Mouse (Mus musculus) erythroblast, embryonic 14.5 days (primary cell): ENCODE results near the gene Rps5. TPM values are rescaled to one million over a fixed set of nuclear protein-coding genes. Genes with fewer than 3 reads are reported as not detected.
"Not testable (repeated sequence)": the region's sequence is repeated elsewhere in the genome, so short reads cannot be mapped to it uniquely, and the experiment has no call there.

ENCODE experiments used
- H3K27me3 ChIP-seq: 2 replicates; pipeline ENCODE4 v1.6.1; 2012; ENCODE audit warnings: inconsistent platforms; ENCODE audit not compliant: control insufficient read depth
- H3K36me3 ChIP-seq: 2 replicates; pipeline ENCODE4 v1.6.1; 2012; ENCODE audit warnings: mild to moderate bottlenecking, inconsistent platforms; ENCODE audit not compliant: control insufficient read depth
- H3K4me1 ChIP-seq: 2 replicates; pipeline ENCODE4 v1.6.1; 2012; ENCODE audit warnings: inconsistent platforms; ENCODE audit not compliant: control insufficient read depth
- H3K4me3 ChIP-seq: replicated peaks from 2 replicates; pipeline ENCODE3; 2012; ENCODE audit warnings: moderate library complexity, mild to moderate bottlenecking, inconsistent platforms
- H3K9me3 ChIP-seq: 2 replicates; pipeline ENCODE4 v1.6.1; 2012; ENCODE audit warnings: low read length, inconsistent platforms, mixed read lengths; ENCODE audit not compliant: control insufficient read depth
- GATA1 ChIP-seq: IDR thresholded peaks from 2 replicates; pipeline ENCODE4 v1.6.1; 2012; ENCODE audit warnings: low read length, inconsistent platforms, mixed read lengths
- TAL1 ChIP-seq: IDR thresholded peaks from 3 replicates; pipeline ENCODE4 v1.6.1; 2012; ENCODE audit warnings: low read length, inconsistent platforms, mixed read lengths
- polyA plus RNA-seq: library from polyadenylated mRNA; stranded (reverse); fragments of >175 nt; gene quantifications from 2 replicates; pipeline ENCODE4 v1.2.3, GENCODE M21; 2012

Rps5 gene
- polyA plus RNA-seq, 1 experiment = 328 TPM

GRCm38 (mm10) chr7:12897655-12898410 lies 24.3 kb upstream of the Rps5 start, which contains the start of gene Zscan22:
Gene Zscan22, plus strand, starts transcription at chr7:12897815.
- Histone ChIP-seq H3K4me3 (peak within 1 kb of the TSS; percentile 71), H3K27me3 (no peaks in the 10 kb centered on the region), H3K4me1 (peaks cover 20% of the 10 kb centered on the region), H3K9me3 (no peaks in the 10 kb centered on the region), H3K36me3 (peaks cover 10% of the 10 kb centered on the region)
- no peak for TF ChIP-seq TAL1
- no peak for TF ChIP-seq GATA1

DNA sequence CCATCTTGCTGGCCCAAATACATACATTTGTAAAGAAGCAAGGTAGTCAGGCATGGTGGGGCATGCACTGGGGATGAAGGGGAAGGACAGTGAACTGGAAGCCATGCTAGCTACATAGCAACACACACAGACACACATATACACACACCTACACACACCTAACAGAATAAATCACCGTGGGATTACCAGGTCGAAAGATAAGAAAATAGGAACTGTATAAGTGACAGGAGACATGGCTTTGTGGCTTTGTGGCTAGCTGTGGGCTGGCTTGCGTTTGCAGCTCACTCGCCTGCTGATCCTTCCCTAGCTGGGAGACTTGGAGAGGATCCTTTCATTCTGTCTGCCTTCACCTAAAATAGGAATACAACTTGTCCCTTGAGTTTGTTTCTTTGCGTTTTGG lies 20.6 kb upstream of the Rps5 start:
- Histone ChIP-seq H3K27me3 (no peaks in the 10 kb centered on the region), H3K4me3 (no peak overlapping the region), H3K4me1 (peaks cover 37% of the 10 kb centered on the region), H3K36me3 (peaks cover 43% of the 10 kb centered on the region), H3K9me3 (no peaks in the 10 kb centered on the region)
- TF ChIP-seq TAL1 (no peak), GATA1 (no peak)

- no peaks in the 10 kb centered on the region for H3K9me3 ChIP-seq
- peaks cover 64% of the 10 kb centered on the region for H3K36me3 ChIP-seq
- H3K27me3 ChIP-seq = no peaks in the 10 kb centered on the region
- no peak for TF ChIP-seq TAL1
- peak overlapping the region; percentile 53 for H3K4me3 ChIP-seq
- peaks cover 26% of the 10 kb centered on the region for H3K4me1 ChIP-seq
These were observed 18.5 kb upstream of the Rps5 start for GRCm38 (mm10) chr7:12903623-12904022.

DNA sequence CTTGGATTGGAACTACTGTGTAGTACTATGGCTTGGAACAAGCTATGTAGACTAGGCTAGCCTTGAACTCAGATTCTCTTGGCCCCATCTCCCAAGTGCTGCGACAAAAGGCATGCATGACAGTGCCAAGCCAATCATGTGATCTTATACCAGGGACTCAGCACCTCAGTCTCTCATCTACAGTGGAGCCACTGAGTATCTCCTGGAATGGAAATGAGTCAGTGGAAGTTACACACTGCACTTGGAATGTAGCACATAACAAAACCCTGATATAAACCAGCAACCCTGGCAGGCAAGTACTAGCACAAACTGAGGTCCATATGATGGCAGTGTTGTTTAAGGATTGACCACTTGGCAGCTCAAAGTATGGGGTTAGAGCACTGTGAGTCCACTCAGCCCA lies 16.9 kb upstream of the Rps5 start:
- Histone ChIP-seq H3K4me3 (no peak overlapping the region), H3K9me3 (no peaks in the 10 kb centered on the region), H3K27me3 (no peaks in the 10 kb centered on the region), H3K36me3 (peaks cover 68% of the 10 kb centered on the region), H3K4me1 (peaks cover 32% of the 10 kb centered on the region)
- TF ChIP-seq TAL1 (no peak), GATA1 (no peak)

- no peaks in the 10 kb centered on the region for H3K27me3 ChIP-seq
- TF ChIP-seq GATA1 (no peak), TAL1 (no peak)
- peaks cover 45% of the 10 kb centered on the region for H3K36me3 ChIP-seq
- H3K4me3 ChIP-seq = peak overlapping the region; percentile 82
- H3K9me3 ChIP-seq = no peaks in the 10 kb centered on the region
- H3K4me1 ChIP-seq = peaks cover 21% of the 10 kb centered on the region
These were observed 12.6 kb upstream of the Rps5 start for GRCm38 (mm10) chr7:12909498-12909962.

DNA sequence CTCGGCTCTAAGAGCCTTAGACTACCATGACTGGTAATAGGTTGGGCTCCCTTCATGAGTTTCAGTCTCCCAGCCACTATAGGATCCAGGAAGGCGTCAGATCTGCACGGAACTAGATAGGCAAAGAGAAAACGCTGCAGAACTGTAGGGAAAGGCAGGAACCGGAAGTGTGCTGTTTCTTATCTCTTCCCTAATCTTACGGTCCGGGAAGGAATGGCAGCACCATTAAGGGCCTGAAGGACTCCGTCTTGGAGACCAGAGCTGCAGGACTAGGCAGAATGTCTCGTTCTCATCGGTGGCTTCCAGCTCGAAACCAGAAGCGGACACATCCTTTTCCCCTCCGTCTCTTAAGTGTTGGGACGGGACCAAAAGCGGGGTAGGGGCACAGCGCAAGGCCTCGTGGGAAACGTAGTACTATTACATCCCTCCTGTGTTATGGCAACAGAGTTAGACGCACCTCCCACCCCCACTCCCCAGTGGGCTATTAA lies 11.9 kb upstream of the Rps5 start:
- Histone ChIP-seq H3K4me3 (peak overlapping the region; percentile 82), H3K27me3 (no peaks in the 10 kb centered on the region), H3K4me1 (peaks cover 20% of the 10 kb centered on the region), H3K9me3 (no peaks in the 10 kb centered on the region), H3K36me3 (peaks cover 38% of the 10 kb centered on the region)
- no peak for TF ChIP-seq TAL1
- peak; percentile 100 for TF ChIP-seq GATA1

DNA sequence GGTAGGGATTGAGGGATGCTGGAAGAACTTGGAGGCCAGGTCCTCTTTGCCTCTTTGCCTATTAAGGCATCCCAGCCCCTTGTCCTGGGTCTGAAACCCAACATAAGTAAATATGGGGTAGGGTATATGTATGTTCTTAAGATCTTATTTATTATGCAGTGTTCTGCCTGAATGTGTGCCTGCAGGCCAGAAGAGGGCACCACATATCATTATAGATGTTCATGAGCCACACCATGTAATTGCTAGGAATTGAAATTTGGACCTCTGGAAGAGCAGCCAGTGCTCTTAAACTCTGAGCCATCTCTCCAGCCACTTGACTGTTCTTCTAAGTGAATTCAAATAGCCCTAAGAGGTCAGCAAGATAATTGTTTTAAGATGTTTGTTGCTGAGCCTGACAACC lies 8.5 kb upstream of the Rps5 start:
- H3K9me3 ChIP-seq = no peaks in the 10 kb centered on the region
- no peaks in the 10 kb centered on the region for H3K27me3 ChIP-seq
- H3K36me3 ChIP-seq = peaks cover 5% of the 10 kb centered on the region
- no peak overlapping the region for H3K4me3 ChIP-seq
- TF ChIP-seq TAL1 = no peak
- TF ChIP-seq GATA1 = no peak
- peaks cover 20% of the 10 kb centered on the region for H3K4me1 ChIP-seq

DNA sequence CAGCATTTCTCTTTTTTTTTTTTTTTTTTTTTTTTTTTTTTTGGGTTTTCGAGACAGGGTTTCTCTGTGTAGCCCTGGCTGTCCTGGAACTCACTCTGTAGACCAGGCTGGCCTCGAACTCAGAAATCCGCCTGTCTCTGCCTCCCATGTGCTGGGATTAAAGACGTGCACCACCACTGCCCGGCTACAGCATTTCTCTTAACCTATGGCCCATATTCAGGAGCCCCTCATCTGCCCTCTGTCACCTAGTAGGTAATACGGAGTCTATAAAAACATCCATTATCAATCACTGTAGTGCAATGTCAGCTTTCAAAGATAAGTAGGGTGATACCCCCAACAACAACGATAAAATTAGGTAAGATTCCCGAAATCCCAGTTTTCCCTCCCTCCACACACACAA lies 1.6 kb upstream of the Rps5 start:
- not testable (repeated sequence) for H3K27me3 ChIP-seq, H3K9me3 ChIP-seq
- H3K4me3 ChIP-seq = peak overlapping the region; percentile 35
- H3K4me1 ChIP-seq = peaks cover 38% of the 10 kb centered on the region
- peaks cover 28% of the 10 kb centered on the region for H3K36me3 ChIP-seq

- H3K36me3 ChIP-seq = peaks cover 36% of the 10 kb centered on the region
- no peak for TF ChIP-seq TAL1
- TF ChIP-seq GATA1 = no peak
- H3K27me3 ChIP-seq = no peaks in the 10 kb centered on the region
- peak overlapping the region; percentile 78 for H3K4me3 ChIP-seq
- H3K4me1 ChIP-seq = peaks cover 41% of the 10 kb centered on the region
- no peaks in the 10 kb centered on the region for H3K9me3 ChIP-seq
These were observed 779 bp upstream of the Rps5 start for GRCm38 (mm10) chr7:12921318-12921704.
